Mouse (Mus musculus) kidney, adult 2 months (tissue): Measurements from ENCODE around the gene Slc30a9.

ENCODE experiments used
- CTCF ChIP-seq: fragments of 200-500 bp; conservative IDR thresholded peaks from 2 replicates; pipeline ENCODE4 v1.5.1; 2011; ENCODE audit warnings: low read depth, mild to moderate bottlenecking, control low read depth, low read length, moderate library complexity, mixed read lengths; ENCODE audit not compliant: insufficient read depth, insufficient read length
- POLR2A ChIP-seq: fragments of 200-500 bp; IDR thresholded peaks from one replicate; pipeline ENCODE4 v1.6.1; 2011; ENCODE audit warnings: low read depth, low read length, control low read depth

DNA sequence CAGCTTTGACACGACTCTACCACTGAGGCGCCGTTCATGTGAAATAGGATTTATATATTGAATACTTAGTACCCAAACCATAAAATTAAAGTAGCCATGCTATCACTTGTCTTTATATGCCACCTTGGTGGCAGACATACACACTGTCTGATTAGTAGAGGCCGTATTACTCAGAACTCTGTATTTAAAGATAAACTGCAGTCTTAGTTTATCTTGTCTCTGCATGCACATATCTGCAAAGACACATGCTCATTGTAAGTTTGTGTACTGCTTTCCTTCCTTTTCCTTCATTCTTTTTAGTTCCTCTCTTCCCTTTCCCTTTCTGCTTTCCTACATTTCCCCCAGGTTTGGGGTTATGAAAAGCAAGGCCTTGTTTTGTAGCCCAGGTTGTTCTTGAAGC is 26.4 kb upstream of the Slc30a9 start:
- no peak for TF ChIP-seq POLR2A
- TF ChIP-seq CTCF: no peak
